Mouse (Mus musculus) testis, adult 2 months (tissue): ENCODE measurements around the gene Hdac9. TPM values are rescaled to one million over a fixed set of nuclear protein-coding genes. Genes with fewer than 3 reads are reported as not detected.

ENCODE experiments used
- H3K27ac ChIP-seq: fragments of 200-500 bp; 2 replicates; pipeline ENCODE4 v1.5.1; 2012; ENCODE audit warnings: low read depth, low read length; ENCODE audit not compliant: control insufficient read depth, insufficient read depth
- H3K27me3 ChIP-seq: fragments of 200-500 bp; 2 replicates; pipeline ENCODE4 v1.6.1; 2012; ENCODE audit warnings: mild to moderate bottlenecking, low read length, moderate library complexity; ENCODE audit not compliant: control insufficient read depth, insufficient read depth
- H3K36me3 ChIP-seq: fragments of 200-500 bp; 2 replicates; pipeline ENCODE4 v1.6.1; 2012; ENCODE audit warnings: mild to moderate bottlenecking, low read length; ENCODE audit not compliant: control insufficient read depth, insufficient read depth
- H3K4me1 ChIP-seq: fragments of 200-500 bp; 2 replicates; pipeline ENCODE4 v1.6.1; 2012; ENCODE audit warnings: low read length; ENCODE audit not compliant: control insufficient read depth, insufficient read depth
- H3K4me3 ChIP-seq: fragments of 200-500 bp; 2 replicates; pipeline ENCODE4 v1.5.1; 2012; ENCODE audit warnings: low read depth, mild to moderate bottlenecking, low read length, moderate library complexity, mixed read lengths; ENCODE audit not compliant: control insufficient read depth
- CTCF ChIP-seq: fragments of 200-500 bp; IDR thresholded peaks from 2 replicates; pipeline ENCODE4 v1.5.1; 2012; ENCODE audit warnings: low read depth, mild to moderate bottlenecking, inconsistent platforms, low read length, moderate library complexity; ENCODE audit not compliant: control insufficient read depth, insufficient read depth, insufficient replicate concordance
- POLR2A ChIP-seq: fragments of 200-500 bp; IDR thresholded peaks from 2 replicates; pipeline ENCODE4 v1.6.1; 2012; ENCODE audit warnings: low read depth, mild to moderate bottlenecking, inconsistent platforms, low read length, moderate library complexity; ENCODE audit not compliant: control insufficient read depth
- polyA plus RNA-seq: library from polyadenylated mRNA; depleted of rRNA; stranded (reverse); fragments of >200 nt; gene quantifications from 2 replicates; pipeline ENCODE4 v1.2.3, GENCODE M21; 2012

Gene Hdac9
- polyA plus RNA-seq, 1 experiment = 2.9 TPM

DNA sequence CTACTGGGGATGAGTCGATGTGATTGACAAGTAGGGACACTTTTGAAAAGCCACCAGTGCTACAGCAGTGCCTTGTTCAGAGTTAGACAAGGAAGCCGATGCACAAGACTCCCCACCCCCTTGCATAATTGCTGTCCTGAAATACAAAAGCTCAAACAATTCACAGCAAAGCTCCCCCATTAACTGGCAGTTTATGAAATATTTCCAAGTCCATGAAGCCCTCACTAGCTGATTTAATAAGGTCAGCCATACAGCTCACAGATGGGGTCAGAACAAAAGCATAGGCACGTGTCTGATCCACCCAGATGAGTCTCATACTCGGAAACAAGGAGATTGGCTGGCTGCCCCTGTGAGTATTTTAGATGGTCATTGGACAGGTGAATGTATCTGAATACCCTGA lies 228.0 kb downstream of the Hdac9 start:
- TF ChIP-seq CTCF (no peak), POLR2A (no peak)
- Histone ChIP-seq H3K4me3 (no peak overlapping the region), H3K36me3 (no peaks in the 10 kb centered on the region), H3K4me1 (no peaks in the 10 kb centered on the region), H3K27ac (no peak overlapping the region), H3K27me3 (no peaks in the 10 kb centered on the region)

DNA sequence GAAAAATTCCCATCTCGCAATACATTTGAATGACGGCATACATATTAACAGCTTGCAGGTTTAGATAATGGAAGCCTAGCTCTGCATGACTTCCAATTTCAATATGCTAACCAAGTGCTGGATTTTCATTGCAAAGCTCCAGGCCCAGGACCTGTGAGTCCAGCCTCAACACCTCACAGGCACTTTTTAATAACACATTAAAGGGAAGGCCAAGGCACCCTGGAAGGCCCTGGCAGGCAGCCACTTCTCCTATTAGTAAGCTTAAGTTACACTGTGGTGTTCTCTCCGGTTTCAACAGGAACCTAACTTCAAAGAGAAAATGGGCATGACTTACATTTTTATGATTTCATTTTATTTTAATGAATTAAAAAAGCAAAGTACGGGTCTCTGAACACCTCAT lies 233.5 kb downstream of the Hdac9 start:
- TF ChIP-seq CTCF (no peak), POLR2A (no peak)
- Histone ChIP-seq H3K36me3 (no peaks in the 10 kb centered on the region), H3K27ac (no peak overlapping the region), H3K4me1 (no peaks in the 10 kb centered on the region), H3K4me3 (no peak overlapping the region), H3K27me3 (no peaks in the 10 kb centered on the region)

DNA sequence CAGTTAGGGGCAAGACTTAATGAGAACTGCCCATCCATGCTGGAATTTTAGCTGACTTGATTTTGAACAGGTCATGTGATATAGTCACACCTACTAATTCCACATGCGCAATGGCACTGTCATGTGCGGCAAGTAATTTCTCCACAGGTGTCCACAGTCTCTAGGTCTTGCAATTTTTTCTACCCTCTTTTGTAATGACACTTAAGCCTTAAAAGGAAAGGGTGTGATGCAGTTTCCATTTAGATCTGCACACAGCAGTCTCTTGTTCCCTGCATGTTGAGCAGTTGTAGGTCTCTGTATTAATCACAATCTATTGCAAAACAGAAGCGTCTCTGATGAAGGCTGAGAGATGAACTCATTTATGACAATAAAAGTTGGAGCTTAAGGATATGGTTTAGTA lies 234.2 kb downstream of the Hdac9 start:
- H3K4me3 ChIP-seq = no peak overlapping the region
- no peaks in the 10 kb centered on the region for H3K36me3 ChIP-seq
- H3K27me3 ChIP-seq = no peaks in the 10 kb centered on the region
- H3K4me1 ChIP-seq = no peaks in the 10 kb centered on the region
- TF ChIP-seq POLR2A (no peak), CTCF (no peak)
- H3K27ac ChIP-seq = no peak overlapping the region

DNA sequence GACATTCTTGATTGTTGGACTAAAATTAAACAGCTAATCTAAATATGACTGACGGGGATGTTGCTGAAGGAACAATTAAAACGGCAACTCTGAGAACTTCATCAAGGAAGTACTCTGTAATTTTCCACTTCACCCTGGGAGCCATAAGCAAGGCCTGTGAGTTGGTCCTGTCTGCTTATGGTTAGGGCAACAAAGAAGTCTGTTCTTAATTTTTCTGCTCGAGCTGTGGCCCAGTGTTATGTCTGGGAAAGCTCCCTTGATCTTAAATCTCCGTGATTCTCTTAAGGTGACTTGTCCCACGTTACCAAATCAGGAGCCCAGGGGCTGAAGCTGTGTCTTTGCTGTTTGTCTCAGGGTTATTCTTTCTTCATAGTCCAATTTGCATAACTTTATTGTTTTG lies 236.3 kb downstream of the Hdac9 start:
- Histone ChIP-seq H3K36me3 (no peaks in the 10 kb centered on the region), H3K27me3 (no peaks in the 10 kb centered on the region), H3K4me3 (no peak overlapping the region), H3K27ac (no peak overlapping the region), H3K4me1 (no peaks in the 10 kb centered on the region)
- TF ChIP-seq CTCF (no peak), POLR2A (no peak)

DNA sequence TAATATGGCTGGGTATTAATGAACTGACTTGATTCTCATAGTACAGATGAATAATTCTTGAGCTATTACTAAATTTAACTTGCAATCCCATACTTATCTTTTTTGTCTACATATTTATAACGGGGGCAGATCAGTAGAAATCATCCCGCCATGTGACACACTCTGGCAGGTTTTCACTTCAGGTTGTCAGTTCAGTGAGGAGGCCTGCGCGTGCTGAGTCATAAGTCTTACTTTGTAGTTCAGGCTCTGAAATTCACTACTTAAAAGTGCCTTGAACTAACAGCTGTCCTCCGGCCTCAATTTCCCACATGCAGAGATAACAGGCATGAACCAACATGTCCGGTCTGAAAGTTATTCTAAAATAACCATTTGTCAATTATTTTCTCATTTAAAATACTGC lies 239.8 kb downstream of the Hdac9 start:
- no peak overlapping the region for H3K4me3 ChIP-seq
- H3K27me3 ChIP-seq = no peaks in the 10 kb centered on the region
- no peak overlapping the region for H3K27ac ChIP-seq
- no peaks in the 10 kb centered on the region for H3K4me1 ChIP-seq
- TF ChIP-seq CTCF = no peak
- TF ChIP-seq POLR2A = no peak
- no peaks in the 10 kb centered on the region for H3K36me3 ChIP-seq

DNA sequence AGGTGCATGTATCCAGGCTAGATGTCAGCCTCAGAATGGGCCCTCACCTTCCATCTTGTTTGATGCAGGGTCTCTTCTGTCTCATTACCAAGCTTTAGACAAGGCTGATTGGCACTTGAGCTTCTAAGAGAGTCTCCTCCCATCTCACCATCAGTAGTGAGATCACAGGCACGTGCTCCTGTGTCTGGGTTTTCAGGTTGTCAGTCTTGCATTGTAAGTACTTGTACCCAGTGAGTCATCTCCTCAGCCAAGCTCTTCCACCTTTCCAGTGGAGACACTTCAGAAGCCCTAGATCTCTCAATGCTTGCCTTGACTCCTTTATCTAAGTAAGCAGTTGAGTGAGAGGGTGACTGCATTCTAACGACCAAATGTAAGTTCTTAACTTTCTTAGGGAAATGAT lies 242.7 kb downstream of the Hdac9 start:
- no peaks in the 10 kb centered on the region for H3K27me3 ChIP-seq
- no peaks in the 10 kb centered on the region for H3K4me1 ChIP-seq
- no peak for TF ChIP-seq CTCF
- no peak for TF ChIP-seq POLR2A
- no peak overlapping the region for H3K4me3 ChIP-seq
- no peak overlapping the region for H3K27ac ChIP-seq
- no peaks in the 10 kb centered on the region for H3K36me3 ChIP-seq

DNA sequence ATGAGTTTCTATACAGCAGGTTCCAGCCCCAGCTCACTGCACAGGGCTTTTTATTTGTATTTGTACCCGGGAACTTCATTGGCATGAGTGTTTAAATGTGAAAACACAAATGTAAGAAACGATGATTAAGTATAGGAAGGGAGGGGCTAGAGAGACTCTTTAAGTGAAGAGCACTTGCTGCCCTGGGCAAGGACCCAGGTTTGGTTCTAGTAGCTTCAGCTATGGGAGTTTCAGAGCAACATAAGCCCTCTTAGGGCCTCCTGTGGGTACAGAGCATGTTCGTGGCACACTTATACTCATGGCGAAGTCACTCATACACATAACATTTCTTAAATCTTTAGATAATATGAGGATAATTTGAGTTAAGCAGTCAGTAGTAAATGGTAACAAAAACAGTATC lies 243.4 kb downstream of the Hdac9 start:
- H3K4me3 ChIP-seq = no peak overlapping the region
- no peaks in the 10 kb centered on the region for H3K4me1 ChIP-seq
- H3K27ac ChIP-seq = no peak overlapping the region
- no peaks in the 10 kb centered on the region for H3K36me3 ChIP-seq
- TF ChIP-seq POLR2A (no peak), CTCF (no peak)
- no peaks in the 10 kb centered on the region for H3K27me3 ChIP-seq

DNA sequence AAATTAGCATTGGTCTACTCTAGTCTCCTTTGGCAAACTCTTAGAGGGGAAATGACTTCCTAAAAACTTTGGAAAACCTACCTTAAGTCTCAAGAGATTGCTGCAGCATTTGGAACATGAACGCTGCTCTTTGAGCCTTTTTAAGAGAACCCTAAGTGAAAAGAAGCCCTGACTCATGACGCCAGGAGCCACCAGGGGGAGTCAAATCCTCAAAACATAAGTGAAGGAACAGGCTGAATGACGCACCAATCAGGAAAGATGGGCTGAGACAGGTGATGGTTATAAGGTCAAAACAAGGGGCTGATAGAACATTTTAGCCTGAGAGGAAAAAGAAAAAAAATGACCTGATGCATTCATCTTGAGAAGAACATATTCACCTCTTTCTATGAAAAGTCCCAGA lies 252.1 kb downstream of the Hdac9 start:
- no peaks in the 10 kb centered on the region for H3K4me1 ChIP-seq
- TF ChIP-seq CTCF (no peak), POLR2A (no peak)
- H3K27me3 ChIP-seq = no peaks in the 10 kb centered on the region
- H3K4me3 ChIP-seq = no peak overlapping the region
- no peaks in the 10 kb centered on the region for H3K36me3 ChIP-seq
- no peak overlapping the region for H3K27ac ChIP-seq
